Mouse (Mus musculus) megakaryocyte, adult 5-6 weeks (primary cell): ENCODE measurements around the gene Gm26897. TPM values are rescaled to one million over a fixed set of nuclear protein-coding genes. Genes with fewer than 3 reads are reported as not detected.

ENCODE experiments used
- ATAC-seq: 2 replicates; pipeline ENCODE4 v1.8.0; 2016; ENCODE audit warnings: mild to moderate bottlenecking, inconsistent platforms; ENCODE audit not compliant: poor library complexity, severe bottlenecking
- total RNA-seq, 2 experiments: library from RNA; stranded (forward) in 1 of 2; stranded (reverse) in 1 of 2; fragments of 153-499, 151-499 nt in 1 of 2; fragments of 221-1000, 200-1000 nt in 1 of 2; gene quantifications; 2 replicates each; pipeline versions ENCODE4 v1.2.3 to v1.2.4; 2015 to 2017

The Gm26897 gene
- not detected in 2 replicates for total RNA-seq (2015)
- total RNA-seq (2017), result not detected in 2 replicates

GRCm38 (mm10) chr5:111733851-111734250, at the start of gene Gm26897:
Gene Gm26897 (plus strand): TSS chr5:111733924.
- ATAC-seq, result no peak

GRCm38 (mm10) chr5:111687370-111687769, 46.4 kb upstream of the Gm26897 start:
- no peak for ATAC-seq

GRCm38 (mm10) chr5:111688584-111688983, 45.1 kb upstream of the Gm26897 start:
- no peak for ATAC-seq

GRCm38 (mm10) chr5:111697996-111698395, 35.7 kb upstream of the Gm26897 start:
- ATAC-seq, result no peak

- no peak for ATAC-seq
Measured at GRCm38 (mm10) chr5:111699711-111700303, 33.9 kb upstream of the Gm26897 start.

GRCm38 (mm10) chr5:111701634-111702329, 31.9 kb upstream of the Gm26897 start:
- no peak for ATAC-seq

GRCm38 (mm10) chr5:111703586-111703985, 30.1 kb upstream of the Gm26897 start:
- no peak for ATAC-seq

- no peak for ATAC-seq
Measured at GRCm38 (mm10) chr5:111704326-111704725, 29.4 kb upstream of the Gm26897 start.

- no peak for ATAC-seq
Measured at GRCm38 (mm10) chr5:111709195-111709901, 24.4 kb upstream of the Gm26897 start.

- no peak for ATAC-seq
Measured at GRCm38 (mm10) chr5:111719018-111719417, 14.7 kb upstream of the Gm26897 start.

- no peak for ATAC-seq
Measured at GRCm38 (mm10) chr5:111720726-111721125, 13.0 kb upstream of the Gm26897 start.

GRCm38 (mm10) chr5:111724713-111725112, 9.0 kb upstream of the Gm26897 start:
- ATAC-seq, result no peak

- no peak for ATAC-seq
Measured at GRCm38 (mm10) chr5:111725195-111725920, 8.4 kb upstream of the Gm26897 start.

- no peak for ATAC-seq
Measured at GRCm38 (mm10) chr5:111728411-111728810, 5.3 kb upstream of the Gm26897 start.

GRCm38 (mm10) chr5:111730560-111731167, 3.1 kb upstream of the Gm26897 start:
- ATAC-seq, result no peak

- ATAC-seq, result no peak
Measured at GRCm38 (mm10) chr5:111732194-111732593, 1.5 kb upstream of the Gm26897 start.

- no peak for ATAC-seq
Measured at GRCm38 (mm10) chr5:111739480-111739879, 5.8 kb downstream of the Gm26897 start.

- ATAC-seq, result no peak
Measured at GRCm38 (mm10) chr5:111740384-111741275, 6.9 kb downstream of the Gm26897 start.

- no peak for ATAC-seq
Measured at GRCm38 (mm10) chr5:111741352-111741751, 7.6 kb downstream of the Gm26897 start.
